Mouse (Mus musculus) testis, adult 2 months (tissue): ENCODE measurements around the gene Ccnq.

Experiments
- CTCF ChIP-seq: fragments of 200-500 bp; IDR thresholded peaks from 2 replicates; pipeline ENCODE4 v1.5.1; 2012; ENCODE audit warnings: low read depth, mild to moderate bottlenecking, inconsistent platforms, low read length, moderate library complexity; ENCODE audit not compliant: control insufficient read depth, insufficient read depth, insufficient replicate concordance
- POLR2A ChIP-seq: fragments of 200-500 bp; IDR thresholded peaks from 2 replicates; pipeline ENCODE4 v1.6.1; 2012; ENCODE audit warnings: low read depth, mild to moderate bottlenecking, inconsistent platforms, low read length, moderate library complexity; ENCODE audit not compliant: control insufficient read depth

DNA sequence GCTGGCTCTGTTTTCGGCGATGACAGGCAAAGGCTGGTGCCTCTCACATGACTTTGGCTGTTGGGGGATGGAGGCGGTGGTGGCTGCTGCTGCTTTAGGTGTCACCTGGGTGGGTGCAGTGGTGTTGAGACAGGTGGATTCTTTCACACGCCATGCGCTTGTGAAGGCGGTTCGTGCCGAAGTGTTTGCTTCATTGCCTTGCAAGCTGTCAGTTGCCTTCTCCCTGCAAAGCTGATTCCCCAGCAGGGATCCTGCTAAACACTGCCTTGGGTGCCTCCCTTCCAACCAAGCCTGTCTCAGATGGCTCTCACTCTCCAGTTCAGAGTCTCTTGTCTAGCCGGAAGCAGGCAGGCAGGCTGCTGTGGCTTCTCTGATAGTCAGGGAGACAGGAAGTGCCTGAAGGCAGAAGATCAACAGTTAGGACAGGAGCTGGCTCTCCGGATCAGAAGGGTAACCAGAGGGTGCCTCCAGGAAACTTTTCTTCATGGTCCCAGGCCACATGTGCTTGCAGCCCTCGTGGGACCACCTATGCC, 20.3 kb upstream of the Ccnq start:
- TF ChIP-seq CTCF (no peak), POLR2A (no peak)
